Mouse (Mus musculus): ENCODE data around the gene Cdh23.

The Cdh23 gene

DNA sequence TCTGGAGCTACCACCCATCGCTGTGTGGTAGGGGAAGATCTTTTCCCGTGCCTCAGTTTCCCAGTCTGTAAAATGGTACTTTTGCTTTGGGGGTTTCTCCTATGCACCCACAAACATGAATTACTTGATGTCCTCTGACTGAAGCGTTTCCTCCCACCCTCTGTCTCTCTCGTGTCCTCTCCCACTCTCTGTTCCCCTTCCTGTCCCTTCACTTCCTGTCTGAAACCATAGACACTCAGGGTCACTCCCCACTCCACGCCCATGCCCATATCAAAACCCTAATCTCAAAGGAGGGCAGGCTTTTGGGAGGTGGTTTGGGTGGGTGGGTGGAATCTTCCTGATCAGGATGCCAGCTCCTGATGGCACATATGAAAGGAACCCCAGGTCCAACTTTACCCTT lies 221.7 kb downstream of the Cdh23 start:
- WGBS, result 77% methylated on average over 5 of the region's 5 CpGs

DNA sequence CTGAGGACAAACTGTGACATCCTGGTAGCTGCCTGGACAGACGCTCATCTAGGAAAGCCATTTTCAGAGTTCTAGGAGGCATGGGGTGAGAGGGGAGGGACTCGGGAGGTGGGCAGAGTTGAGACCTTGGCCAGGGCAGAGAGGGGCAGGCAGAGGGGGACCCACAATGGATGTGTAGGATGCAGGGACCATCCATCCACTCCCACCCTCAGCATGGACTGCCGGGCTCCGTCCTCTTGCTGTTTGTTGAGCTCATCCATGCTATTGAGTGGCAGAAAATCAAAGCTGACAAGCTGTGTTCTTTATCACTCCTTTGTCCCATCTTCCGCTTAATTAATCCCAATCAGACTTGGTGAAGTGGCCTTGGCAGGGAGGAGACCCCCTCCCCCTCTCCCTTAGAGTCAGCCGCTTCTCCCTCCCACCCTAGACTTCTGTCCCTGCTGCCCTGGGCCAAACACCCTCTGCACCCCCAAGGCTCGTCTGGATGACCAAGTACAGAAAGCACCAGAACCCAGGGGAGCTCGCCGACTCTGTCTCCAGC lies 222.4 kb downstream of the Cdh23 start:
- WGBS, result 56% methylated on average over 9 of the region's 9 CpGs

DNA sequence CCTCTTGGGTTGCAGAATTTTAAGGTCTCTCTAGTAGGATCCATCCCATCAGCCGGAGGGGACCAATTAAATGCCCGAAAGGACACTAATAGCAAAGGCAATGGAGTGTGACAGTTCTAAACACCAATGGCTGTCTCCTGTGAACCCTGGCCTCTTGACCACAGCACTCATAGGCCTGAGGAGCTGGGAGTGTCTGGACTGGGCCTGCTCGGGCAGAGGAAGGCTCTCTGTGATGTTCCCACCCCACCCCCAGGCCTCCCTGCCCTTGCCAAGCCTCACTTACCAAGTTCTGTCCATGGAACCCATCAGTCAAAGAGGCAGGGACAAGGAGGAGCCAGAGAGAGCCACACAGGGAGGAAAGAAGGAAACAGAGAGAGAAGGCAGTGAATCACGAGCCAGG lies 228.5 kb downstream of the Cdh23 start:
- 70% methylated on average over 4 of the region's 4 CpGs for WGBS

DNA sequence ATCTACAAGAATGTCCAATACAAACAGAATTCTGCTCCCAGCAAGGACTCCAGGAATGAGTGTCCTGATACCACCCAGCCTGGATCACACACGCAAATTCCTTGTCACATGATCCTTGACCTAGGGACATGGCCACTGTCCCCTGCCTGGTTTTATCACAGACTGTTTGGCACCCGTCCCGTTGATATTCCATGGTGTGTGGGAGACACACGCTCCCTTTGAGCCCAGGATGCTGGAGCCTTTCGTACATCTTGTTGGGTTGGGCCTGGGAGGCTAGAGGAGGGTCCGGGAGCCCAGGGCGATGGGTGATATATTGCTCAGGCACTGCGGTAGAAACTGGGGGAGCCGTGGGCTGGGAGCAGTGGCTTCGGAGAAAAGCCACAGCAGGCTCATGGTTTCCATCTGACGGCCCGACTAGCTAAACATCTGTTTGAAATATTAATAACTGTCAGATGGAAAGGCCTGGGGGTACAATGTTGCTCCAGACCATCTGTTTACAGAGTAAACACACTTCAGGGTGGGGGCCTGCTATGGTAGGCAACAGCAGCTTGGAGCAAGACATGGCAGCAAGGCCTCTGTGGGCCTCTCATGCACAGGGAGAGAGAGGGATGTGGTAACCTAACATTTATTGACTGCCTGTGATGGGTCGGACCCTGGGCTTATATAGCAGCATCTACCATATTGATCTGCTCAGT lies 232.2 kb downstream of the Cdh23 start:
- 87% methylated on average over 13 of the region's 13 CpGs for WGBS

DNA sequence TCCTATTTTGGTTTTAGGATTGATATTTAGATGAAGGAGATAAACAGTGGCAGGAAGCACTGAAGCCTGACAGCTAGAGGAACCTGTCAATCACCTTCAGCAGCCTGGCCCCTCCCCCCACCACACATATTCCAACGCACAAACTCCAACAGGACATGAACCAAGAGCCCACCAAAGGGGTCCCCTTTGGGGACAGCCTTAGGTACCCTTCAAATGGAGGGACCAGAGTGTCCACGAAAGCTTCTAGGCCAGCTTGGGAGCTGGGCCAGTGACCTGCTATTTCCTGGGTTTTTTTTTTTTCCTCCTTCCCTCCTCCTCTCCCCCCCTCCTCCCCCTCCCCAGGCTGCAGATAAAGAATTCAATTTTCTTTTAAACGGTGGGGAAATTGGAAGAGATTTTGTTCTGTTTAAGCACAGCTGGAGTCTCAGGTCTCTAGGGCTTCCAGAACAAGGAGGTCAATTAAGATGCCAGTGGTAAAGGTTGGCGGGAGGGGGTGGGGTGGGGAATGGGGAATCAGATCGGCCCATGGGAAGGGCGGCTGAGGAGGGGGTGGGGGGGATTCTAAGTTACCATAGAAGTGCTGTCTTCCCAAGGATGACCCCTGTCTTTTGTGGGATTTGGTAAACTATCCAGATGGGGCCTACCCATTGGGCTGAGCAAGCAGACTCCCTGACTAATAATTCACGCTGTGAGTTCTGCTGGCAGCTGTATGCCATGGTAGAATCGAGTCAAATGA lies 239.5 kb downstream of the Cdh23 start:
- 39% methylated on average over 8 of the region's 8 CpGs for WGBS

DNA sequence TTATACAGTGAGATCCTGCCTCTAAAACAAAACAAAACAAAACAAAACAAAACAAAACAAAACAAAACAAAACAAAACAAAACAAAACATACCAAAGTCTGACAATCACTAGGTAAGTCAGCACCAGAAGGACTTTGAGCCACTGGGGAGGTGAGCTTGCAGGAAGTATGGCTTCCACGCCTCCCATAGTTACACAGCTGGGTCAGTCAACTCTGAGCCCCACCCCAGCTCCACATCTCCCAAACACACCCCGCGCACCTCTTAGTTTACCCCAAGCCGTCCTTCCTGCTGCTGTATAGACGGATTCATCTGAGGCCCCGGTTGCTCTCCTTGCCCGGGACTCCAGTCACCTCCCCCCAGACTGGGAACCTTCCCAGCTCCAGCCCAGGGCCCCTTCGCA lies 241.1 kb downstream of the Cdh23 start:
- WGBS, result 79% methylated on average over 8 of the region's 8 CpGs

DNA sequence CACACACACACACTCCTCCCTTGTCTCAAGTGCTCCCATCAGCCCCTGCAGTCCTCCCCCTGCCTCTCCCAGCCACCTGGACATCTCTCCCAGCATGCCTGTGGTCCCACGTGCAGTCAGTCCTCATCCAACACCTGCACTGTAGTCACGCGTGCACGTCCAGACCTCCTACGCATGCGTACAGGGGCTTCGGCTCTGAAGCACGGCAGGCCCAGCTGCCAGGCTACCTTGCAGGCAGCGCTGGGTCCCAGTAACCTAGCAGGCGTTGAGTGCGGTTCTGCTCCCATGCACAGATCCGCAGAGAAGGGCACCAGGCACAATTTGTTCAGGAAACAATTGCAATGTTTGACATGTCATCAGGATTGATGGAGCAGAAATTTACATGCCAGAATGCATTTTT lies 249.1 kb downstream of the Cdh23 start:
- WGBS, result 85% methylated on average over 12 of the region's 12 CpGs

DNA sequence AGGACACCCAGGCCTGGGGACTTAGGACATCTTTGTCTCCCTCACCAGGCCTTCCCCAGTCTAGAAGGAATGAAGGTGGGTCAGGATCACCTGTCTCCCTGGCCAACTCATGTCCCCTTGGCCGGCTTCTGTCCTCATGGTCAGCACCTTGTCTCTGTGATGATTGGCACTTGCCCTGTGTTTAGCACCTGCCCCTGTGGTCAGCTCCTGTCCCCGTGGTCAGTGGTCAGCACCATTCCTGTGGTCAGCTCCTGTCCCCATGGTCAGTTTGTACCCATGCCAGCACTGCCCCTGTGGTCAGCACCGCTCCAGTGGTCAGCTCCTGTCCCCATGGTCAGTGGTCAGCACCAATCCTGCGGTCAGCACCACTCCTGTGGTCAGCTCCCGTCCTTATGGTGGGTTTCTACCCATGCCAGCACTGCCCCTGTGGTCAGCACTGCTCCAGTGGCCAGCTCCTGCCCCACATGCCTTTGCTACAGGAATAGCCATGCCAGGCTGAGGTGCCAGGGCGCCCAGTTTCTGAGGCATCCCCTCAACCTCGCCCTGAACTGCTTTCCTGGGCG lies 251.2 kb downstream of the Cdh23 start:
- 60% methylated on average over 8 of the region's 8 CpGs for WGBS

DNA sequence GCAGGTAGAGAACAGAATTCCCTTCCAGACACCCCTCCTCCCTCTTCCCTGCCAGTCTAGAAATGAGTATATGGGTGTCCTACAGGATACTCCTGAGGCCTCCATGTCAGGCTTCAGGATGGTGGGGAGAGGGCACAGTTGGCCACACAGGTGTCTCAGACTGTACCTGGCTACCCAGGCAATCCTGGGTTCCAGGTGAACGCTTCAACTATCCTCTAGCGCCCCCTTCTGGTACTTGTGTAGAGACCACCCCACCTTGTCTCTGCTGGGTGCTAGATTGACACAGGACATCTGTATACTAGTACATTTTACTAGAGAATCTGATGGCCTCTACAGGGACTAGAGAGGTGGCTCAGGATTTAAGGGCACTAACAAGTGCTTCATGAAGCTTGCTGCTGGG lies 253.2 kb downstream of the Cdh23 start:
- 12% methylated on average over 2 of the region's 2 CpGs for WGBS

DNA sequence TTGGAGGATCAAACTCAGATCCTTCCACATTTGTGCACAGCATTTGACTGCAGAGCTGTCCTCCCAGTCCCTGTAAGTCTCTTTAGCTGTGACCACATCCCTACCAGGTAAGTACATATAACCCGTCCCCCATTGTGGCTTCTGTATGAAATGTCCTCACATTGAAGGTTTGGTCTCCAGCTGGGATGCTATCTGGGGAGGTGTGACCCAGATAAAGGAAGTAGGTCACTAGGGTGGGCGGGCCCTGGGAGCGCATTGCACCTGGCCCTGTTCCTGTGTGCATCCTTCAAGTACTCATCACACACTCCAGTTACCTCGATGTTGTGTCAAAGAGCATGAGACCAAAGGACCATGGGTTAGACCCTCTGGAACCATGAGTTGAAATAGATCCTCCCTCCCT lies 254.0 kb downstream of the Cdh23 start:
- 79% methylated on average over 4 of the region's 4 CpGs for WGBS

DNA sequence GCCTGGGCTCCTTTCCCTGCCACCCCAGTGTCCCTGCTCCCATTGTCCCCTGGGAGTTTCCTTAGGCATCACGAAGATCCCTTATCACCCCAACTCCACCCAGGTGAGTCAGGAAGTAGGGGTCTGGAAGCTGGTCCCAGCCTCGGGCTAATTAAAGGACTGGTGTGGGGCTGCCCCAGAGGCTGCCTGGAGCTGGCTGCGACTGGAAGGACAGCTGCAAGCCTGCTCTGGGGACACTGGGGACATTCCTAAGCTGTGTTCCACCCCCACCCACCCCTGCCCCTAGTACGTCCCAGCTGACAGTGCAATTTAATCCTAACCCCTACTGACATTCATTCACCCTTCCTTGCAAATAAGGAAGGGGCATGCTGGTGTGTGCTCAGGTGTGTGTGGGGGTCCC lies 263.6 kb downstream of the Cdh23 start:
- WGBS, result 58% methylated on average over 4 of the region's 4 CpGs

DNA sequence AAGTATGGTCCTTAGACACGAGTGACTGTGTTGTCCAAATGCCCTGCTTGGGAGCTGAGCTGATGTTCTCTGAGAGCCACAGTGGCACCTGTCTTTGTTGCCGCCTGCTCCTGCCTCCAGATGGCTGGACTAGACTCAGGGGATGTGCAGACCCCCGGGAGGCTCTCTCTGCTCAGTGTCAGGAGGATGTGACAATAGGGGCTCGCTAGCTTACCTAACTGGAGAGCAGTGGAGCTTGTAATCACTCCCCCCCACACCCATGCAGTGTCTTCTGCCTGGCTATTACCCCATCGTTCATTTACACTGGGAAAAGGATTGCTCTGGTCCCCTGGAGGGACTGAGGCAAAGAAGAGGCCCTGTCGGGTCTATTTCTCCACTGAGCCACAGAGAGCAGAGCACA lies 265.7 kb downstream of the Cdh23 start:
- WGBS, result 48% methylated on average over 6 of the region's 6 CpGs

DNA sequence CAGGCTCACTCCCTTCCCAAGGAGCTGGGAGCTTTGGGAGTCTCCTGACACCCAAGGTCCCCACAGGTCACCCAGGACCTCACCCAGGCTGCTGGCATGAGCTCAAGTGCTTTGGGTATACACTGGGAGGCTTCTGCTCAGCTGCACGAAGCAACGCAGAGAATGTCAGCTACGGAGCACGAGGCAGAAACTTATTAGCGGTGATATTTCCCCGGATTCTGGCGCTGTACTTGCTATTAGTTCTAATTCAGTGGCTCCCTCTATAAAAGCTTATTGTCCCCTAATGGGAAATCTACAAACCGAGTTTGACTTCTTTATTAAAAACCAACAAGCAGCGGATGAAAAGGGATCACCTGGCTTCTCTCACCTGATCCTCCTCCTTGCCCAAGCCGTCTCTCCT lies 266.3 kb downstream of the Cdh23 start:
- WGBS, result 41% methylated on average over 10 of the region's 10 CpGs

DNA sequence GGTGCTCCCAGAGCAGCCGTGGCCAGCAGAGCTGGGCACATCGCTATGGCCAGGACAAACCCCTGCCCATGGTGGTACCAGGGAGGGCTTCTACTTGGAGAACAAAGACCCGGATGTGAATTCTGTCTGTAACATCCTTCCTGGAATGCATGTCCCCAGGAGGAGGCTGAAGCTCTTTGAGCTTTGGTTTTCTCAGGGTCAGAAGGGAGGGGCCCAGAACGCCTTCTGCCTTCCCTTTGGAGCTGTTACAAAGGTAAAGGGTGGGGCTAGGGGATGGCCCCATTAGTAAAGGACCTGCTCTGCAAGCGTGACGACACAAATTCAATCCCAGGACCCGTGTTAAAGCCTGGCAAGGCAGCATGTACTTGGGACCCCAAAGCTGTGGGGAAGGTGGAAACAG lies 273.5 kb downstream of the Cdh23 start:
- WGBS, result 70% methylated on average over 7 of the region's 7 CpGs

DNA sequence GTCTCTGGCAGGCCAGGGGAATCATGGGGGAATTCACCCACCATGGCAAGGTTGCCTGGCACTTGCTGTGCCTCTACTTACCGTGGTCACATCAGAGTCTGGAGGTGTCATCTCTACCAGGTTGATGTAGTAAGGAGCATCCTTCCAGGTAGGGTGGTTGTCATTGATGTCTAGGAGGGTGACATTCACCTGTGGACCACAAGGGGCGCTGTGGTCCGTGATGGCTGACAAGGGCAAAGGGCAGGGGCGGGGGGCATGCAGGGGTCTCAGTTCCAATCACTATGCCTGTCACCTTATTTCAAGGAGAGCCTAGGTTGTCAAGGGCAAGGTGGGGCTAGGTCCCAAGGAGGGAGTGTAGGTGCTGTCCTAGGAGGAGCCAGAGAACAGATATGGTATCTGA lies 276.7 kb downstream of the Cdh23 start:
- WGBS, result 31% methylated on average over 4 of the region's 4 CpGs

DNA sequence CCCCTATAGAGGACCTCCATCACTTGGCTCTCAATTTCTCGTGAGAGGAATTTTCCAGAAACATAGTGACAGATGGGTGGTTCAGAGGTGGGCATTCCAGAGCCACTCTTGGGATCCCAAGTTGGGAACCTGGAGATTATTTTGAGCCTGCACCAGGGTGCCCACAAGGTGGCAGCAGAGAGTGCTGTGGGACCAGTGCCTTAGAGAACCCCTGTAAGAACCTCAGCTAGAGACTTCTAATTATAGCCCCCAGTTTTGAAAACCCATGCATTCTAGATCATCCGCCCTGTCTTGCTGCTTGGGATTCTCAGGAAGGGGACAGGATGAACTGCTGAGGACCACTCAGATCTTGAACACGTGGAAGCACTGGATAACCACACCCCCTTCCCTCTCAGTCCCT lies 278.2 kb downstream of the Cdh23 start:
- 16% methylated on average over 3 of the region's 3 CpGs for WGBS

DNA sequence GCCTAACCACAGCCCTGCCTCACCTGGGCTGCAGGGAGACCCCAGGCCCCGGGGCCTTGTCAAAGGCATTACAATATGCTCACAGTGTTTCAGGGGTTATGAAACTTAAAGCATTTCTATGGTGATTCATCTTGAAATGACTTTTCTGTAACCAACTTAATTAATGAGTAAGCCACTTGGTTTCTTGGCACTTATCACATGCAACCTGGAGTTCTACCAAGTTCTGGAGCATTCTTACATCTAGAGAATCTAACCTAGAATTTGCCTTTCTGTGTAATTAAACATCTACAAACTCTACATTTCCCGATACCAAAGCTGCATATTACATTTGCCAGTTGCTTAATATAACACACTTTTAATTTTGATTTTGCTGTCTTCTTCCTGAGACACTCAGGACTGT lies 279.2 kb downstream of the Cdh23 start:
- 73% methylated on average over 2 of the region's 2 CpGs for WGBS

DNA sequence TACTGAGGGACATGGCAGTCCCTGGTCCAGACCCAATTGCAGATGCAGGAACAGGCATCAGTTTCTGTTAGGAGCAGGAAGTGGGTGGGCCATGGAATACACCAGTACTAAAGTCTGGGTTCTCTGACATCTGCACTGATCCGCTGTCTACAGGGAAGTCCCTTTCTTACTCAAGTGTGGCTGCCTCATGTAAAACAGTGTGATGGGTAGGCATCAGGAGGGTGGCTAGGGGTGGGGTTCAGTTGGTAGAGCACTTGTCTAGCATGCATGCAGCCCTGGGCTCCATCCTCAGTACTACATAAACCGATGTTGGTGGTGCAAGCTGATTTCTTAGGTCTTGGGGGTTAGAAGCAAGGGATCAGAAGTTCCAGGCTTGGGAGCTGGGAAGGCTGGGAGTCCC lies 282.5 kb downstream of the Cdh23 start:
- 86% methylated on average over 2 of the region's 2 CpGs for WGBS

DNA sequence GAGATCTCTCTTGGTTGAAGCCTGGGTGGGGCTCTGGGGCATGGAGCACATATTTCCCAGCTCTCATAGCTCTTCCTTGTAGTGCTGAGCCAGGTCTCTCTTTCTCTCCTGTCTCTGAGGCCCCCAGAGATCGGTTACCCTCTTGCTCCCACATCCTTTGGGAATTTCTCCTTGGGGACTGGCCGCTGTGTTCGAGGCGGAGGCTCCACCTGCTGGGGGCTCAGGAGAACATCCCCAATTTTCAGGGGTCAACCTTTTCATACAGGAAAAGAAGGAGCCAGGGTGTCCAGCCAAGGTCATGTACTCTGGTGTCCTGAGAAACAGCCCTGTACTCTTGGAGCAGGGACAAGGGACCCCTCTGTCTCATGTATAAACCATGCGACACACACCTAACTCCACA lies 284.5 kb downstream of the Cdh23 start:
- 37% methylated on average over 5 of the region's 5 CpGs for whole genome bisulfite sequencing

DNA sequence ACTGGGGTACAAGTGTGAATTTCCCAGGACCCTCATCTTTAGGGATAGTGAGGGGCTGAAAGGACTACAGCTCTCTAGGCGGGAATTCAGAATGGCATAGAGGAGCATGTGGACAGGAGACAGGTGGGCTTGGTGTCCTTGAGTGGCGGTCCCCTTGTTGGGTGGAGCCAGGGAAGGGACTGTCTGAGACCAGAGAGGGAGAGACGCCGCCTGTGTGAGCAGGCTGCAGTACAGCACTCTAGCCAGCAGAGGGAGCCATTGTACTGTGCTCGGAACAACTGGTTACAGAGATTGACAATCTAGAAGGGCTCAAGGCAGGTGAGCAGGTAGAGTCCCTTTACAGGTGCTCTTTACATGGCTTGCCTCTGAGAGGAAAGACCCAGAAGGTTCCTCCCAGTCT lies 288.5 kb downstream of the Cdh23 start:
- WGBS, result 7% methylated on average over 5 of the region's 5 CpGs

DNA sequence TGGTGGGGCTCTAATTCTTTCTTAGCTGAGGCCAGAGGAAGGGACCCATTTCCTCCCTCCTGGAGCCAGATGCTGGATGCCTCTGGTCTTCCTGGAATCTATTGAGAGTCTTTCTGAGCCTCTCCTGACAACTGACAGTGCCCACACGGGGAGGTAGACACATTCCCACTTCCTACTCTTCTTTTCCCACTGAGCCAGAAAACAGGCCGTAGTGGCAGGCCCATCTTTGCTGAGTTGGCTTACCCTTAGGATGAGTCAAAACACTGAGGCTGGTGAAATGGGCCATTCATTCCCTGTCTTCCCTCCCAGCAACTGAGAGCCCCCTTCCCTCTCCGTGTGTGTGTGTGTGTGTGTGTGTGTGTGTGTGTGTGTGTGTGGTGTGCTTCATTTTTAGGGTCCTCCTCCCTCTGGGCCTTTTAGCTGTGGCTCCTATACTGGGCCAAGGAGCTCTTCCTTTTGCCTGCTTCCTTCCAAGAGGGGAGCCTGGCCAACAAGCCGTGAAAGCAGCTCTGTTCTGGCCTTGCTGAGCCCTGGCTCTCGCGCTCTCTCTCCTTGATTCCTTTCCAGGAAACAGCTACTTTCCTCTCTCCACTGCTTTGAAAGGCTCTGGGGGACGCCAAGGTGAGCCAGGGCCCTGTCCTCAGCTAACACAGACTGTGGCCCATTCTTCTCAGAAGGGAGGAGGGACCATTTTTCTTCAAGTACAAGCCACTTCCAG lies 290.7 kb downstream of the Cdh23 start:
- WGBS, result 48% methylated on average over 7 of the region's 7 CpGs

DNA sequence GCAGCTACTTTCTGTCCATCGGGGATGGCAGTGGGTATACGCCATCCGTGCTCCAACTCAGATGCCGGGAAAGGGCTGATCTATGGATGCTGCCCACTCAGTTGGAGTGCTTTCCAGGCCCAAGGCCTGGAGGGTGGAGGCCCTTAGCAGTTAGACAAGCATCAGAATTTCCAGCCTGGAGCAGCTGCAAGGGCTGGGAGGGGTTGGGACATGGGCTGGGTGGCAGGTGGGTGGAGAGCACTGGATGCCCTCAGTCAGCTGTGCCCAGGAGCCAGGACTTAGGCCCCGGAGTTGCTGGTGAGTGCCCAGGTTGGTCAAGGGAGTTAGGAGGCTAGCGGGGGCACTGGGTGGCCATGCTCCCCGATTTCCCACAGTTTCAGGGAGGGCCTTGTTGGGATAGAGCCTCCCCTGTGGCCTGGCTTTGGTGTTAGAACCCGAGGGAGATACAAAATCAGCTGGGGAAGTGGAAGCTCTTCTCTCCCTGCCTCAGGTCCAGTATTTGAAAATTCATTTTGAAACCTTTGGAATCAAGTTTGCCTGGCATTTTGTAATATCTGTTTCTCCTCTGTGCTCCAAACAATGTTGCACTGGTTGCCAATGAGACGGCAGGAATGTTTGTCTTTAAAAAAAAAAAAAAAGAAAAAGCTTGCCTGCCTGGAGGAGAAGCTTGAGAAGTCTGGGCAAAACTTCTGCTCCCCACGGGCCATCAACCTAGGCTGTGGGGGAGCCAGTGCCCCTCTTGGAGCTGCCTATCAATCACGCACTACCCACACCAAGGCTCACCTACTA lies 295.6 kb downstream of the Cdh23 start:
- 83% methylated on average over 11 of the region's 11 CpGs for WGBS

All from cerebral cortex, adult 2 months (tissue).